In the genomic region with DNA sequence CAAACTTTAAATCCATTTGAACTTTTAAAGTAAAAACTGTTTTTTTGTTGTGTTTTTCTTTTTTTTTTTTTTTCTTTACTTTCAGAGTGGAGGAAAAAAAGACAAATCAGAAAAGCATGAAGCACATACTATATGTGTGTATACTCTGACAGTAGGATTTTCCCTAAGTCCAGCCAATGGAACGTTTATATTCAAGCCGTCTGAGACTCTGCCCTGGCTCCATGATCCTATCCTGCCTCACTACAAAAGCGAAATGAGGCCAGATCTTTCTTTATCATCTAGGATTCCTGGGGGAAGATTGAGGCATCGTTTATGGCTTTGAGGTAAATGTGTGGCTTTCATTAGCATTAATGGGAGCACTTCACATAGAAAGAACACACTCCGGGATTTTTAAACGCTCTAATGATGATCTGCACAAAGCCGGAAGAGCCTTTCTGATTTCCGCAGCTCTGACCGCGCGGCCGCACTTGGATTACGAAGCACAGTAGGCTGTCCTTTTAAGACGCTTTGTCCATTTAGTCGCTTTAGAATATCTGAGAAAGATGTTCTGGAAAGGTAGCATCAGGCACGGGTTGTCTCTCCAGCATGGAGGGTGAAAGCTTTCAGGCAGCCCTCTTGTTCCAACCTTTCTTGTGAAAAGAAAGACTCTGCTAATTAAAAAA, we compare ENCODE assay signal across 22 mouse cellular contexts.
DNase-seq lines count a peak whose midpoint lies in the region; ATAC-seq lines count a peak whose summit lies in the region.
"Had no signal": no experiment of that assay in that cellular context is flagged by ENCODE, and none has a peak within 500 bp of the region (broad histone marks: within the 10 kb centered on the region; RNA-seq: fewer than 3 reads in every experiment).

No protein-coding gene starts in this region.

- 60% methylated on average over 16 of the region's 16 CpGs for WGBS in midbrain, embryonic 12.5 days
- 70% methylated on average over 16 of the region's 16 CpGs for WGBS in midbrain, embryonic 11.5 days
- WGBS in forebrain, embryonic 11.5 days: 43% methylated on average over 16 of the region's 16 CpGs
- WGBS in midbrain, embryonic 15.5 days: 41% methylated on average over 16 of the region's 16 CpGs

- intact Hi-C loops in gastrocnemius, postnatal 14 days (cut with DNase I; ENCODE audit: low total_unique reads): no loop called here

- H3K9me3 ChIP-seq in midbrain, embryonic 12.5 days: no peaks in the 10 kb centered on the region
- H3K9me3 ChIP-seq in midbrain, embryonic 11.5 days (ENCODE audit: control insufficient read depth, low read length): no peaks in the 10 kb centered on the region
- H3K9me3 ChIP-seq in forebrain, embryonic 11.5 days (ENCODE audit: control insufficient read depth, low read length): no peaks in the 10 kb centered on the region
- H3K9me3 ChIP-seq in midbrain, embryonic 15.5 days: no peaks in the 10 kb centered on the region
- H3K9me3 ChIP-seq: embryonic facial prominence, embryonic 13.5 days; G1E; hindbrain, embryonic 15.5 days; limb, embryonic 15.5 days; stomach, embryonic 15.5 days had no signal

- no peak overlapping the region for H3K9ac ChIP-seq in midbrain, embryonic 12.5 days (replicated peaks)
- no peak overlapping the region for H3K9ac ChIP-seq in midbrain, embryonic 11.5 days (ENCODE audit: low read length)
- no peak overlapping the region for H3K9ac ChIP-seq in forebrain, embryonic 11.5 days (ENCODE audit: low read length)
- no peak overlapping the region; the same call in 1 of the 2 replicates for H3K9ac ChIP-seq in midbrain, embryonic 15.5 days
- H3K9ac ChIP-seq: embryonic facial prominence, embryonic 13.5 days; hindbrain, embryonic 15.5 days; limb, embryonic 15.5 days; stomach, embryonic 15.5 days had no signal

- H3K27ac ChIP-seq in midbrain, embryonic 12.5 days (replicated peaks): no peak overlapping the region
- no peak overlapping the region for H3K27ac ChIP-seq in midbrain, embryonic 11.5 days (ENCODE audit: low read depth, low read length)
- no peak overlapping the region for H3K27ac ChIP-seq in forebrain, embryonic 11.5 days (ENCODE audit: low read depth, low read length)
- no peak overlapping the region for H3K27ac ChIP-seq in midbrain, embryonic 15.5 days
- H3K27ac ChIP-seq: embryonic facial prominence, embryonic 13.5 days; heart, adult 2 months; hindbrain, embryonic 15.5 days; kidney, postnatal 0 days; limb, embryonic 15.5 days; stomach, embryonic 15.5 days had no signal

- H3K4me2 ChIP-seq in midbrain, embryonic 12.5 days (replicated peaks): peak overlapping the region; percentile 5; the same call in 1 of the 2 replicates
- H3K4me2 ChIP-seq in midbrain, embryonic 11.5 days: no peak overlapping the region
- no peak overlapping the region for H3K4me2 ChIP-seq in forebrain, embryonic 11.5 days (ENCODE audit: low read depth, low read length, severe bottlenecking)
- H3K4me2 ChIP-seq in midbrain, embryonic 15.5 days: peak overlapping the region; percentile 23
- H3K4me2 ChIP-seq: embryonic facial prominence, embryonic 13.5 days; hindbrain, embryonic 15.5 days; limb, embryonic 15.5 days; stomach, embryonic 15.5 days had no signal

- H3K4me3 ChIP-seq in midbrain, embryonic 12.5 days: no peak overlapping the region
- no peak overlapping the region for H3K4me3 ChIP-seq in midbrain, embryonic 11.5 days (ENCODE audit: low read depth, low read length)
- H3K4me3 ChIP-seq in forebrain, embryonic 11.5 days (ENCODE audit: low read depth, low read length): no peak overlapping the region
- peak overlapping the region; percentile 1; the same call in 1 of the 2 replicates for H3K4me3 ChIP-seq in midbrain, embryonic 15.5 days
- H3K4me3 ChIP-seq: embryonic facial prominence, embryonic 13.5 days; heart, adult 2 months; hindbrain, embryonic 15.5 days; limb, embryonic 15.5 days; myocyte; stomach, embryonic 15.5 days had no signal

- 0 out of 2 replicates have a peak, but pooled peaks have one; percentile 36 for ATAC-seq in midbrain, embryonic 12.5 days (ENCODE audit: low FRiP score, low read depth)
- no peak for ATAC-seq in midbrain, embryonic 11.5 days (ENCODE audit: low FRiP score)
- ATAC-seq in forebrain, embryonic 11.5 days (replicated peaks; ENCODE audit: low FRiP score): peak; percentile 39; the same call in 1 of the 2 replicates
- ATAC-seq in midbrain, embryonic 15.5 days (replicated peaks): peak; percentile 85
- ATAC-seq: intestine, postnatal 0 days had no signal

- H3K27me3 ChIP-seq in midbrain, embryonic 12.5 days: no peaks in the 10 kb centered on the region
- H3K27me3 ChIP-seq in midbrain, embryonic 11.5 days (ENCODE audit: control insufficient read depth, insufficient read depth, low read length): no peaks in the 10 kb centered on the region
- H3K27me3 ChIP-seq in forebrain, embryonic 11.5 days (ENCODE audit: control insufficient read depth, insufficient read depth, low read length): no peaks in the 10 kb centered on the region
- H3K27me3 ChIP-seq in midbrain, embryonic 15.5 days (replicated peaks): no peaks in the 10 kb centered on the region
- H3K27me3 ChIP-seq: embryonic facial prominence, embryonic 13.5 days; hindbrain, embryonic 15.5 days; limb, embryonic 15.5 days; stomach, embryonic 15.5 days had no signal

- no peaks in the 10 kb centered on the region for H3K36me3 ChIP-seq in midbrain, embryonic 12.5 days
- H3K36me3 ChIP-seq in midbrain, embryonic 11.5 days (ENCODE audit: control insufficient read depth, insufficient read depth, low read length): no peaks in the 10 kb centered on the region
- H3K36me3 ChIP-seq in forebrain, embryonic 11.5 days (ENCODE audit: control insufficient read depth, insufficient read depth, low read length): no peaks in the 10 kb centered on the region
- no peaks in the 10 kb centered on the region for H3K36me3 ChIP-seq in midbrain, embryonic 15.5 days (replicated peaks)
- H3K36me3 ChIP-seq: embryonic facial prominence, embryonic 13.5 days; G1E; hindbrain, embryonic 15.5 days; limb, embryonic 15.5 days; stomach, embryonic 15.5 days had no signal

- no peak for DNase-seq in midbrain, embryonic 11.5 days (ENCODE audit: low spot score, missing footprints)
- DNase-seq in brain, adult 2 months (ENCODE audit: low read depth, low spot score): peak; percentile 22
- peak; percentile 51 for DNase-seq in forebrain, embryonic 11.5 days (ENCODE audit: low spot score)
- DNase-seq in gastrocnemius, postnatal 14 days: no peak
- DNase-seq in kidney, adult 18-20 months: no peak
- DNase-seq: cerebellum, adult 11 months; cerebellum, postnatal 36 days; gastrocnemius, postnatal 10 days; heart, adult 2 months; heart, postnatal 10 days; lung, postnatal 10 days; right cerebral cortex, adult 18-20 months had no signal

- H3K4me1 ChIP-seq in midbrain, embryonic 12.5 days: no peaks in the 10 kb centered on the region
- no peaks in the 10 kb centered on the region for H3K4me1 ChIP-seq in midbrain, embryonic 11.5 days (ENCODE audit: control insufficient read depth, insufficient read depth, low read length)
- H3K4me1 ChIP-seq in forebrain, embryonic 11.5 days (replicated peaks; ENCODE audit: control insufficient read depth, insufficient read depth, low read length): no peaks in the 10 kb centered on the region
- no peaks in the 10 kb centered on the region for H3K4me1 ChIP-seq in midbrain, embryonic 15.5 days
- H3K4me1 ChIP-seq: embryonic facial prominence, embryonic 13.5 days; hindbrain, embryonic 15.5 days; limb, embryonic 15.5 days; stomach, embryonic 15.5 days had no signal

Comparison
In these comparisons a context has a peak if more than half of its experiments do, and no peak if none do; other contexts are left out.
1. H3K4me2 ChIP-seq: peak in midbrain, embryonic 12.5 days (single experiment) and midbrain, embryonic 15.5 days (single experiment); none in midbrain, embryonic 11.5 days (single experiment) and forebrain, embryonic 11.5 days (single experiment).
2. DNase-seq: peak in brain, adult 2 months (single experiment) and forebrain, embryonic 11.5 days (single experiment); none in midbrain, embryonic 11.5 days (single experiment), gastrocnemius, postnatal 14 days (single experiment) and kidney, adult 18-20 months (single experiment).